Mouse (Mus musculus) CH12.LX (cell line): ENCODE measurements around the gene Naa35. TPM values are rescaled to one million over a fixed set of nuclear protein-coding genes. Genes with fewer than 3 reads are reported as not detected.

ENCODE experiments used
- DNase-seq: peaks from one replicate; pipeline ENCODE4 v3.0.0-alpha.2; 2013; ENCODE audit errors: extremely low read depth
- H3K27ac ChIP-seq: 2 replicates; pipeline ENCODE4 v1.5.1; 2012; ENCODE audit warnings: low read depth, mild to moderate bottlenecking, control low read depth, moderate library complexity; ENCODE audit not compliant: insufficient read depth
- H3K27me3 ChIP-seq: replicated peaks from 2 replicates; pipeline ENCODE3; 2012; ENCODE audit warnings: inconsistent platforms
- H3K36me3 ChIP-seq, 2 experiments: replicated peaks in 1 of 2; 2 replicates each; pipeline versions ENCODE3 to v1.6.1; 2012; ENCODE audit warnings: inconsistent platforms in 1 of 2, low read length in 1 of 2, mild to moderate bottlenecking in 1 of 2, mixed read lengths in 1 of 2, moderate library complexity in 1 of 2; ENCODE audit not compliant: control insufficient read depth in 1 of 2, insufficient read depth in 1 of 2
- H3K4me1 ChIP-seq, 2 experiments: 2 replicates each; pipeline ENCODE4 v1.6.1; 2012; ENCODE audit warnings: inconsistent platforms in 1 of 2, moderate library complexity in 1 of 2; ENCODE audit not compliant: insufficient read depth in 2 of 2, control insufficient read depth in 1 of 2
- H3K4me2 ChIP-seq: 2 replicates; pipeline ENCODE4 v1.6.1; 2012; ENCODE audit warnings: low read depth, mild to moderate bottlenecking, control low read depth; ENCODE audit not compliant: poor library complexity, insufficient read depth, severe bottlenecking
- H3K4me3 ChIP-seq, 3 experiments: fragments of 150-350 bp in 1 of 3; sonication (generic) in 1 of 3; replicated peaks in 1 of 3; 2 replicates each; pipeline versions ENCODE3 to v1.5.1; 2011 to 2012; ENCODE audit warnings: low read depth in 2 of 3, low read length in 2 of 3, mild to moderate bottlenecking in 2 of 3, moderate library complexity in 2 of 3, control low read depth in 1 of 3, improper control_type of control experiment in 1 of 3, inconsistent platforms in 1 of 3, mixed read lengths in 1 of 3; ENCODE audit not compliant: poor library complexity in 1 of 3
- H3K79me2 ChIP-seq: replicated peaks from 2 replicates; pipeline ENCODE4 v1.6.1; 2012; ENCODE audit warnings: mild to moderate bottlenecking, moderate library complexity; ENCODE audit not compliant: control insufficient read depth, poor library complexity, insufficient read depth, severe bottlenecking; ENCODE audit errors: extremely low read depth
- H3K9ac ChIP-seq: 2 replicates; pipeline ENCODE4 v1.6.1; 2012; ENCODE audit warnings: low read depth, mild to moderate bottlenecking, control low read depth, moderate library complexity; ENCODE audit not compliant: insufficient read depth
- H3K9me3 ChIP-seq: replicated peaks from 2 replicates; pipeline ENCODE3; 2012; ENCODE audit warnings: low read length, inconsistent platforms, mixed read lengths
- BHLHE40 ChIP-seq: IDR thresholded peaks from 2 replicates; pipeline ENCODE4 v1.6.1; 2011; ENCODE audit warnings: mild to moderate bottlenecking, low read depth, low read length, improper control_type of control experiment
- CHD2 ChIP-seq: IDR thresholded peaks from 2 replicates; pipeline ENCODE4 v1.6.1; 2011; ENCODE audit warnings: low read length, improper control_type of control experiment
- E2F4 ChIP-seq: IDR thresholded peaks from 2 replicates; pipeline ENCODE4 v1.6.1; 2011; ENCODE audit warnings: low read depth, low read length, improper control_type of control experiment; ENCODE audit not compliant: insufficient replicate concordance
- ELF1 ChIP-seq: IDR thresholded peaks from 2 replicates; pipeline ENCODE4 v1.6.1; 2014; ENCODE audit warnings: low read depth, mild to moderate bottlenecking, inconsistent platforms, low read length, improper control_type of control experiment
- GABPA ChIP-seq: IDR thresholded peaks from 2 replicates; pipeline ENCODE4 v1.6.1; 2012; ENCODE audit warnings: low read depth, low read length, improper control_type of control experiment, inconsistent platforms; ENCODE audit not compliant: insufficient replicate concordance
- HCFC1 ChIP-seq: IDR thresholded peaks from 2 replicates; pipeline ENCODE4 v1.6.1; 2012; ENCODE audit warnings: low read depth, mild to moderate bottlenecking, inconsistent platforms, low read length, improper control_type of control experiment
- IRF4 ChIP-seq: IDR thresholded peaks from 2 replicates; pipeline ENCODE4 v1.6.1; 2014; ENCODE audit warnings: low read depth, mild to moderate bottlenecking, inconsistent platforms, low read length, improper control_type of control experiment
- JUN ChIP-seq: IDR thresholded peaks from 2 replicates; pipeline ENCODE4 v1.6.1; 2011; ENCODE audit warnings: low read depth, mild to moderate bottlenecking, low read length, improper control_type of control experiment, moderate library complexity; ENCODE audit not compliant: insufficient read depth
- JUND ChIP-seq: conservative IDR thresholded peaks from 2 replicates; pipeline ENCODE4 v1.6.1; 2011; ENCODE audit warnings: low read depth, low read length, improper control_type of control experiment
- KAT2A ChIP-seq: IDR thresholded peaks from 2 replicates; pipeline ENCODE4 v1.6.1; 2012; ENCODE audit warnings: low read length, improper control_type of control experiment, inconsistent platforms; ENCODE audit not compliant: insufficient replicate concordance
- MAFK ChIP-seq: IDR thresholded peaks from 2 replicates; pipeline ENCODE4 v1.6.1; 2011; ENCODE audit warnings: low read length, improper control_type of control experiment; ENCODE audit not compliant: insufficient replicate concordance
- MAX ChIP-seq: IDR thresholded peaks from 2 replicates; pipeline ENCODE4 v1.6.1; 2011; ENCODE audit warnings: low read length, improper control_type of control experiment
- MAZ ChIP-seq: IDR thresholded peaks from 2 replicates; pipeline ENCODE4 v1.6.1; 2012; ENCODE audit warnings: low read depth, mild to moderate bottlenecking, inconsistent platforms, low read length, improper control_type of control experiment, moderate library complexity
- MEF2A ChIP-seq: IDR thresholded peaks from 2 replicates; pipeline ENCODE4 v1.6.1; 2014; ENCODE audit warnings: low read depth, mild to moderate bottlenecking, inconsistent platforms, low read length, improper control_type of control experiment, borderline replicate concordance
- MXI1 ChIP-seq: IDR thresholded peaks from 2 replicates; pipeline ENCODE4 v1.6.1; 2011; ENCODE audit warnings: mild to moderate bottlenecking, low read depth, low read length, improper control_type of control experiment
- NELFE ChIP-seq: IDR thresholded peaks from 2 replicates; pipeline ENCODE4 v1.6.1; 2011; ENCODE audit warnings: low read depth, low read length, improper control_type of control experiment
- NRF1 ChIP-seq: IDR thresholded peaks from 2 replicates; pipeline ENCODE4 v1.6.1; 2014; ENCODE audit warnings: low read depth, mild to moderate bottlenecking, inconsistent platforms, low read length, improper control_type of control experiment, moderate library complexity
- POLR2A ChIP-seq: IDR thresholded peaks from 2 replicates; pipeline ENCODE4 v1.6.1; 2011; ENCODE audit warnings: low read depth, mild to moderate bottlenecking, improper control_type of control experiment, low read length
- POLR2AphosphoS2 ChIP-seq: IDR thresholded peaks from 2 replicates; pipeline ENCODE4 v1.6.1; 2011; ENCODE audit warnings: low read depth, low read length, improper control_type of control experiment
- SIN3A ChIP-seq: IDR thresholded peaks from 2 replicates; pipeline ENCODE4 v1.6.1; 2012; ENCODE audit warnings: low read length, improper control_type of control experiment, inconsistent platforms
- TBP ChIP-seq: conservative IDR thresholded peaks from 2 replicates; pipeline ENCODE4 v1.6.1; 2011; ENCODE audit warnings: low read depth, low read length, improper control_type of control experiment
- TCF12 ChIP-seq: IDR thresholded peaks from 2 replicates; pipeline ENCODE4 v1.6.1; 2014; ENCODE audit warnings: low read depth, mild to moderate bottlenecking, inconsistent platforms, low read length, improper control_type of control experiment
- UBTF ChIP-seq: IDR thresholded peaks from 2 replicates; pipeline ENCODE4 v1.6.1; 2012; ENCODE audit warnings: low read depth, mild to moderate bottlenecking, inconsistent platforms, low read length, improper control_type of control experiment, moderate library complexity
- ZC3H11A ChIP-seq: IDR thresholded peaks from 2 replicates; pipeline ENCODE4 v1.6.1; 2012; ENCODE audit warnings: low read depth, mild to moderate bottlenecking, inconsistent platforms, low read length, improper control_type of control experiment
- ZKSCAN1 ChIP-seq: IDR thresholded peaks from 2 replicates; pipeline ENCODE4 v1.6.1; 2012; ENCODE audit warnings: low read depth, inconsistent platforms, low read length, improper control_type of control experiment, borderline replicate concordance
- dilution Hi-C: fragments of 300-500 bp; cut with MboI; formaldehyde crosslinking; loops from 2 replicates; pipeline ENCODE4 v1.14.3; 2020; ENCODE audit warnings: low sequenced_read_pairs; ENCODE audit not compliant: extremely low pct_unique_long_range_greater_than_20kb, extremely low pct_ligation_motif_present
- in situ Hi-C: fragments of 300-500 bp; cut with MboI; formaldehyde crosslinking; loops from 3 replicates; pipeline ENCODE4 v1.14.3; 2019; ENCODE audit warnings: low sequenced_read_pairs, low pct_ligation_motif_present, low pct_unique_long_range_greater_than_20kb, mixed read lengths
- polyA plus RNA-seq: library from polyadenylated mRNA; unstranded; fragments of >175 nt; gene quantifications from 2 replicates; pipeline ENCODE4 v1.2.1, GENCODE M21; 2012; ENCODE audit warnings: low read depth; ENCODE audit not compliant: insufficient read length
- total RNA-seq, 2 experiments: library from RNA; depleted of rRNA; stranded (reverse); fragments of 300-350 nt in 1 of 2; fragments of >200 nt in 1 of 2; gene quantifications; 2 replicates each; pipeline ENCODE4 v1.2.3; 2012 to 2014

Naa35 gene
- total RNA-seq (2012; rRNA removed) = 41.2 and 46.8 TPM in 2 replicates
- 56.4 and 66.4 TPM in 2 replicates for total RNA-seq (2014; rRNA removed)
- 60.2 and 69.6 TPM in 2 replicates for polyA plus RNA-seq

DNA sequence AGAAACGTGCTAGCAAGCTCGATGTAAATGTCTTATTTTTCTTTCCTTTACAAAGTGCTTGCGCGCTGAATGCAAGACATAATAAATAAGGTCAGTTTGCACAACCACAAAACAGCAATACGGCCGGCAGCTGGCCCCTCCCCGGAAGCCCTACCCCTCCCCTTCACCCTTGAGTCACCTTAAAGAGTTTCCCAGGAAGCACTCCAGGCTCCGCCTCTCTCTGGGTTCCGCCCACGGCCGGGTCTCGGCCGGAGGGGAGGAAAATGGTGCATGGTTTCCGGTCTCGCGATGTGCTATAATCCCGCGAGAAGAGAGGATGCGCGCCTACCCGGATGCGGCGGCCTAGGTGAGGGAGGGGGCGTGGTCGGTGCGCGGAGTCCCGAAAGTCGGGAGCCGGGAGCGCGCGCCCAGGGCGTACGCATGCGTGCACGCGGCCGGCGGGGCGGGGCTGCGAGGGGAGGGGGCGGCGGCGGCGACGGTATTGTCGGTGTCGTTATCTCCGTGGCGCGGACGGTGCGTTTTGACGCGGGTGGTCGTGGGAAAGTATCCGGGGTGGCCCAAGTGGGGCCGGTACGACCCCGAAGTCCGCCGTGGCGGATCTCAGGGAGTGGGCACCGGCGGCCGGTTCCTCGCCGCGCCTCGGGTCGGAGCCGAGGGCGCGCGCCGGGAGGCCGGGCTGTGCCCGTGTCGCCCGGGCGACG lies at the start of gene Naa35, which contains the start of gene Agtpbp1:
TSS of gene Naa35 (plus strand) at position 313 of the 701 bp plus-strand sequence.
TSS of gene Agtpbp1 (minus strand) at position 281 of the 701 bp plus-strand sequence.
- H3K4me3 ChIP-seq = peak within 1 kb of the TSS; percentile 73 to 94 (median 76)
- dilution Hi-C loops (no loop called here), in situ Hi-C loops (no loop called here)
- peaks cover 20 to 33% of the 10 kb centered on the region in 2 experiments for H3K36me3 ChIP-seq
- H3K9ac ChIP-seq = peak within 1 kb of the TSS; percentile 59
- H3K27me3 ChIP-seq = no peaks in the 10 kb centered on the region
- peak; percentile 99 for DNase-seq
- H3K4me1 ChIP-seq = peaks cover 2 to 32% of the 10 kb centered on the region in 2 experiments
- no peaks in the 10 kb centered on the region for H3K9me3 ChIP-seq
- peaks cover 25% of the 10 kb centered on the region for H3K79me2 ChIP-seq
- TF ChIP-seq MXI1 = peak; percentile 73
- TF ChIP-seq ZC3H11A = no peak
- no peak; the same call in 1 of the 2 replicates for TF ChIP-seq GABPA
- peak; percentile 61 for TF ChIP-seq IRF4
- peak; percentile 100 for TF ChIP-seq CHD2
- peak; percentile 84 for TF ChIP-seq NRF1
- peak; percentile 82 for TF ChIP-seq POLR2A
- no peak for TF ChIP-seq MAFK
- peak; percentile 61 for TF ChIP-seq NELFE
- TF ChIP-seq MEF2A = peak; percentile 65; the same call in 1 of the 2 replicates
- peak; percentile 96 for TF ChIP-seq ELF1
- TF ChIP-seq JUND = no peak
- no peak for TF ChIP-seq E2F4
- no peak for TF ChIP-seq ZKSCAN1
- TF ChIP-seq MAZ = peak; percentile 90
- TF ChIP-seq HCFC1 = peak; percentile 95
- no peak for TF ChIP-seq JUN
- TF ChIP-seq UBTF = peak; percentile 85; the same call in 1 of the 2 replicates
- no peak for TF ChIP-seq BHLHE40
- peak; percentile 69 for TF ChIP-seq TCF12
- TF ChIP-seq TBP = peak; percentile 81
- peak; percentile 29; the same call in 1 of the 2 replicates for TF ChIP-seq MAX
- peak; percentile 68; the same call in 1 of the 2 replicates for TF ChIP-seq POLR2AphosphoS2
- peak; percentile 30 for TF ChIP-seq SIN3A
- peak; percentile 90; the same call in 1 of the 2 replicates for TF ChIP-seq KAT2A
- TF ChIP-seq, all 38 proteins: peak for 17
- Histone ChIP-seq H3K27ac (no peak within 1 kb of the TSS), H3K4me2 (peak within 1 kb of the TSS; percentile 78)
